Mouse (Mus musculus) CH12.LX (cell line): Measurements from ENCODE around the gene Hibch.
"Not testable (repeated sequence)": the region's sequence is repeated elsewhere in the genome, so short reads cannot be mapped to it uniquely, and the experiment has no call there.

Experiments
- CHD1 ChIP-seq: IDR thresholded peaks from 2 replicates; pipeline ENCODE4 v1.6.1; 2012; ENCODE audit warnings: low read depth, low read length, improper control_type of control experiment, inconsistent platforms
- CHD2 ChIP-seq: IDR thresholded peaks from 2 replicates; pipeline ENCODE4 v1.6.1; 2011; ENCODE audit warnings: low read length, improper control_type of control experiment
- CTCF ChIP-seq, 2 experiments: IDR thresholded peaks in 1 of 2; conservative IDR thresholded peaks in 1 of 2; 2 replicates each; pipeline ENCODE4 v1.5.1; 2011 to 2012; ENCODE audit warnings: low read depth in 2 of 2, low read length in 2 of 2, improper control_type of control experiment in 1 of 2, inconsistent platforms in 1 of 2, mild to moderate bottlenecking in 1 of 2, moderate library complexity in 1 of 2
- EP300 ChIP-seq: IDR thresholded peaks from 2 replicates; pipeline ENCODE4 v1.6.1; 2011; ENCODE audit warnings: low read length, improper control_type of control experiment
- MAFK ChIP-seq: IDR thresholded peaks from 2 replicates; pipeline ENCODE4 v1.6.1; 2011; ENCODE audit warnings: low read length, improper control_type of control experiment; ENCODE audit not compliant: insufficient replicate concordance
- MAX ChIP-seq: IDR thresholded peaks from 2 replicates; pipeline ENCODE4 v1.6.1; 2011; ENCODE audit warnings: low read length, improper control_type of control experiment
- NELFE ChIP-seq: IDR thresholded peaks from 2 replicates; pipeline ENCODE4 v1.6.1; 2011; ENCODE audit warnings: low read depth, low read length, improper control_type of control experiment
- POLR2A ChIP-seq: IDR thresholded peaks from 2 replicates; pipeline ENCODE4 v1.6.1; 2011; ENCODE audit warnings: low read depth, mild to moderate bottlenecking, improper control_type of control experiment, low read length
- POLR2AphosphoS2 ChIP-seq: IDR thresholded peaks from 2 replicates; pipeline ENCODE4 v1.6.1; 2011; ENCODE audit warnings: low read depth, low read length, improper control_type of control experiment
- RCOR1 ChIP-seq: conservative IDR thresholded peaks from 2 replicates; pipeline ENCODE4 v1.6.1; 2012; ENCODE audit warnings: low read depth, mild to moderate bottlenecking, inconsistent platforms, low read length, improper control_type of control experiment
- SIN3A ChIP-seq: IDR thresholded peaks from 2 replicates; pipeline ENCODE4 v1.6.1; 2012; ENCODE audit warnings: low read length, improper control_type of control experiment, inconsistent platforms
- ZC3H11A ChIP-seq: IDR thresholded peaks from 2 replicates; pipeline ENCODE4 v1.6.1; 2012; ENCODE audit warnings: low read depth, mild to moderate bottlenecking, inconsistent platforms, low read length, improper control_type of control experiment

DNA sequence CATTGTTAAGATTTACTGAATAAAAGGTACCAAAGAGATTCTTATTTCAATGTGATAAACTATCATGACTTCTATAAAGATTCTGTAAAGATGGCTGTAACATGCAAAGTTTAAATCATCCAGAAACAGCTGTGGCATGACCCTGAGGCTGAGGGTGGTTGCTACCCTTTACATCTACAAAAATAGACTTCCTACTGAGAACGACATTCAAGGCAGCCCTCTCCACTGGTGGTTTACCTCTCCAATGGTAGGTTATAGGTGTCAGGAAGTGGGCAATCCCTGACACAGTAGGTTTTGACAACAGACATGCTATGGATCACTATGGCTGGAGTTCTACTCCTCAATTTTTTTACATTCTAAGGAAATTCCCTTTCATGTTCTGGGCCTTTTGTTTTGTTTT, 79.8 kb downstream of the Hibch start:
- TF ChIP-seq CTCF (conservative IDR thresholded peaks at IDR 0.05 in 1 of 2, IDR thresholded peaks at IDR 0.05 in 1 of 2; ENCODE audit: low read depth in 2 of 2, low read length in 2 of 2); EP300; CHD1; RCOR1; MAFK; POLR2A; POLR2AphosphoS2; CHD2; ZC3H11A; MAX; NELFE; SIN3A: not testable (repeated sequence)
